Mouse (Mus musculus): ENCODE measurements at regions not wholly inside any gene's neighbourhood (a gene's known extent, or its start where the extent isn't known, plus 50 kb on each side); places are given as distances from the start of the nearest gene placed in this dataset.

- peak; percentile 74 for DNase-seq (ENCODE audit: low read depth, low spot score)
These were observed 51.2 kb upstream of the Tmem72 start for GRCm38 (mm10) chr6:116767738-116768522.

- DNase-seq (ENCODE audit: low read depth, low spot score), result peak; percentile 55
These were observed 58.4 kb upstream of the Tmem72 start for GRCm38 (mm10) chr6:116774954-116775675.

GRCm38 (mm10) chr6:116786553-116787335 lies 70.0 kb upstream of the Tmem72 start:
- DNase-seq (ENCODE audit: low read depth, low spot score), result no peak

GRCm38 (mm10) chr6:116793321-116793960 lies 76.7 kb upstream of the Tmem72 start:
- peak; percentile 55 for DNase-seq (ENCODE audit: low read depth, low spot score)

- DNase-seq (ENCODE audit: low read depth, low spot score), result peak; percentile 58
These were observed 77.2 kb upstream of the Tmem72 start for GRCm38 (mm10) chr6:116793961-116794336.

DNA sequence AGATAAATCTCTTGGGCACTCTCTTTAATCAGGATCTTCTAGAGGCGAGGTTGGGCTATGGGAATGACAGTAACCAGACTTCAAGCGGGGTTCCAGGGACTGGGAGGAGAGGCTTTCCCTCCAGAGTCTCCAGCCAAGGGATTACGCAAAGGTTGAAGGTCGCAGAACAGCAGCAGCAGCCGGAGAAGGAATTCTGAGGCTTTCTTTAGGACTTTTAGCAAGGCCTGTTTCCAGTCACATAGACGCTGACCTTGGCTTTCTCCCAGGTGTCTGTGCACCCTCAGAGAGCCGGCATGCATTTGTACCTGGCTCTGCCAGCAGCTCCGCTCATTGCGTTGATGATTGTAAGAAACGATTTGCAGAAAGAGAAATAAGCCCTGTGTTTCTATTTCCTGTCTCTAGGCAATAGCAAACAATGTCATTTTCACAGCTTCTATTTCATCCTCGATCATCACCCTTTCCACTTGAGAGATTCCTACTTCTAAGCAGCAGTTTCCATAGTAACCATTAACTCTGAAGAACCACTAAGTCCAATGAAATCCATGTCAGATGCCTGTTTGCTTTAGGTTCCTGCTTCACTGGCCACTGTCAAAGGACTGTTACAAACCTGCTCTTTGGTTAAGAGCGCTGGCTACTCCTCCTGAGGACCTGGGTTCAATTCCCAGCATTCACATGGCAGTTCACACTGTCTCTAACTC lies 104.7 kb upstream of the Tmem72 start:
- DNase-seq (ENCODE audit: low read depth, low spot score), result peak; percentile 22

GRCm38 (mm10) chr6:116822605-116823004 lies 105.9 kb upstream of the Tmem72 start:
- DNase-seq (ENCODE audit: low read depth, low spot score), result no peak

DNA sequence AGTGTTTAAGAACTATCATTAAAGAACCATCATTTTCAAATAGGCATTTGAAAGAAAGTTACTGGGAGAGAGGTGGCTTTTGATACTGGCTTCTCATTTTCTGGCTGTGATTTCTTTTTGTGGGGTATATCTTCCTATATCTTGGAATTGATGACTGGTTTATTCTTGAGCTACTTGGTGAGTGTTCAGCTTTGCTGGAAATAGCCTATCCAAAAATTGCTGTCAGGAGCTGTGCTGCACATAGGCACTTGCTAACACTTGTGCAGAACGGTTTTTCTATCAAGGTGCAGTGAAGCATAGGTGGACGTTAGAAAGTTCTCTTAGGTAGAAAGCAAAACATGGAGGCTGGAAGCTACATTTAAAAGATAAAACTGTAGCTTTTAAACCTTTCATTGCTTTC lies 108.9 kb upstream of the Tmem72 start:
- DNase-seq (ENCODE audit: low read depth, low spot score), result no peak

- no peak for DNase-seq (ENCODE audit: low read depth, low spot score)
These were observed 112.6 kb upstream of the Tmem72 start for GRCm38 (mm10) chr6:116829341-116829740.

- DNase-seq (ENCODE audit: low read depth, low spot score), result no peak
These were observed 129.5 kb upstream of the Tmem72 start for GRCm38 (mm10) chr6:116845990-116846862.

- no peak for DNase-seq (ENCODE audit: low read depth, low spot score)
These were observed 131.9 kb upstream of the Tmem72 start for GRCm38 (mm10) chr6:116848538-116849093.

DNA sequence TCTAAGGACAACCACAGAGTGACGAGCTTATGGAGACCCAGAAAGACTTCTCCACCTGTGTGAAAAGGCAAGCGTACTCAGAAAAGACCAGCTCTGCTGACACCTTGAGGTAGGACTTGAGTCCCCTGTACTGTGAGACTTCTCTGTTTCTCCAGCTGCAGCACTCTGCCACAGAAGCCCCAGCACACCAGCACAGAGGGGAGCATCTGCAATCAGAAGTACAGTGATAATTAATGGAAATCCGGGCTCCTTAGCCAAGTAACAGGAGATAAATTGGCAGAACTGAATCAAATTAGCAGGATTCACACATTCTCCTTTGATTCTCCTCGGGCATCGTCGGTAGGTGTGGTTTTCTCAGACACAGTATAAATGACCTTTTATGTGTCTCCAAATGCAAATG lies 137.3 kb upstream of the Tmem72 start:
- DNase-seq (ENCODE audit: low read depth, low spot score), result no peak

DNA sequence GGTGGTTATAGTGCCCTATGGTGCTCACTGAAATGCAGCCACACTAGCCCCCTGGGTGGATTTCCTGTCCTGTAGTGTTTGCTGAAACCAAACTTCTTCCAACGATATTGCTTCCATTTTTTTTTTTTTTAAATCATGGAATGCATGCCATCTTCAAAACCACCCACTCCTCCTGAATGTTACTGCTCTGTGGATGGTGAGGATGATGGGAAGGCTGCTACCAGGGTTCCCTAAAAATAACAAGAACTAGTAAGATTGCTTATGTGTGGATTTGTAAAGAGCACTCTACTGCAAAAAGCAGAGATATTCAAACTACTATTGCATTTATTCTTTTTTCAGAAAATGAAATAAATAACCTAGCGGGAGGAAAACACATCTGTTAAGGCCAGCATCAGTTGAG lies 139.4 kb upstream of the Tmem72 start:
- DNase-seq (ENCODE audit: low read depth, low spot score), result no peak

DNA sequence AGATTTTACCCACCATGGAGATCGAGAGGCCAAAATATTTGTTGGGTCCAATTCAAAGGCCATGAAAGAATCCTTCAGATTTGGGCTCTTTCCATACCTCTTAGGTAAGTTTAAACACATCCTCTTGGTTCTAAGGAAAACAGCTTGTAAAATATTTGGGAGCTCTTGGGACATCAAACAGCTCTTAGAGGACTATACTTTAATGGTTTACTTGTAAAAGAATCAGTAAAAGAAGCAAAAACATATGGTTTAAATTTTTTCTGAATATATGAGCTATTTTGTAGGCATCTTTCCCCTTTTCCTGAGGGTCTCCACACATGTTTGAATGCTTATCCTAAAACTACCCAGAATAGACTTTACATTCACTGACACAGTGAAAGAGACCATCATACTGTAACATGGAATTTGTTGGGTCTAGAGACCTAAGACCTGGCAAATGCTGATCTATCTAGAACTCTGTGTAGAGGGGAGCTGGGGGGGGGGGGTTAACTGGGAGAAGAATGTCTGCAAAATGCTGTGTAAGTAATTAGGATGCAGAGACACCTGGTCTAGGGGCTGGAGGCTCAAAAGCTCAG lies 140.3 kb upstream of the Tmem72 start:
- DNase-seq (ENCODE audit: low read depth, low spot score), result no peak

DNA sequence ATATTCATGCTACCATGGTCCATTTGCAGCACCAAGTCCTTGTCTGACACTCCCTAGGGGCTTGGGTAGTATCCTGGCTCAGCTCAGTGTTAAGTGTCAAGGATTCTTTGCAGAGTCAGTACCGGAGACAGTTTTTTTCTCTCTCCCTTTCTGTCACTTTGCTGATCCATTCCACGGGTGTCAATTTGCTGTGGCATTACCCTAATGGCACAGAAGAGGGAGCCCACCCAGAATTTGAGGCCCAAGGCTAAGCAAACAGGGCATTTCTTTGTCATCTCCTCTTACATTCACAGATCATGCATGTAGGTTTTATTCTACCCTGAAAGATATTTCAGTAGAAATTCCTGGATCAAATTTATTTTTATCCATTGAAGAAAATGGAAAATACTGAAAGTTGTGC lies 146.4 kb upstream of the Tmem72 start:
- DNase-seq (ENCODE audit: low read depth, low spot score), result peak; percentile 7

DNA sequence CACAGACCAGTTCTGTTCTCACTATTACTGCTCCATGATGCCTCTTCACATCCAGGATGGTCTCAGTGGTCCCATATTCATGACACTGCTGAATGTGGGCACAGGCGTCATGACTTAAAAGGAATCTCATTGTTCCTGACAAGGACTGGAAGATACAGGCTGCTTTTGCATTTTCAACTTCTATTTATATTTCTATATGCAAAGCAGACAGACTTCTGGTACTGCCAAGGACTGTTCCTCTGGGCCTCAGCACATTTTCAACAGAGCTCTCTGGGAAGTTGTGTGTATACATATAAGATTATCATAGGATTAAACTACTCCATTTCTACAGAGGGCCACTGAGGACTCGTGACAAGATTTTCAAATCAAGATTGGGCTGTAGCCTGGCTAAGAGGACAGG lies 146.9 kb upstream of the Tmem72 start:
- DNase-seq (ENCODE audit: low read depth, low spot score), result no peak

DNA sequence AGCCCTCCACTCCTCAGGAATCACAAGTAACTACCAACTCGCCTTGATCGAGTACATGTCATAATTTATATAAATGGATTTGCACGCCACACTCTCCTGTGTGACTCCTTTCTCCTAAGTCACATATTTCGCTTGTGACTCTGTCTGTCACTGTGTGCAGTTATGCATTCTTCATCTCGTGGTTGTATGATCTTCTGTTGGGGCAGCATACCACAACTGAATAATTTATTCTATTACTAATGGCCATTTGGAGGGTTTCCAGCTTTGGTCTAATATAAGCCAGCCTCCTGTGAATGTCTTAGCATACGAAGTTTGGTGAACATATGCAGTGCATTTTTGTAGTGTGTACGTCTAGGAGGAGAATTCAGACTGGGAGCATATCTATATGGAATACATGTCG lies 176.6 kb upstream of the Tmem72 start:
- no peak for DNase-seq (ENCODE audit: low read depth, low spot score)

DNA sequence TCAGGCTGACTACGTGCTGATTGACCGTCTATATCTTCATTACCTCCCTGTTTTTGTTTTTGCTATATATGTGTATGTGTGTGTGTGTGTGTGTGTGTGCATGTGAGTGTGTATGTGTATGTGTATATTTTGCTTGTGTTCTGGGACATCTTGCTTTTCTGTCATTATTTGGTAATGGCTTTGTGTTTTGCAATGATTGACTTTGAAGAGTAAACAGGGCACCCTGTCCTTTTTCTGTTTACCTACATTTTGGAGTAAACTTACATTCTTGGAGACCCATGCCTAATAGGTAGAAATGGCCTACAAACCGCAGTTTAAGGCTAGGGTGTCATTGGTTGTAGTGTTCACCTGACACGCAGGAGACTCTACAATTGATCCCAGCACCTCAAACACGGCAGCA lies 177.5 kb upstream of the Tmem72 start:
- DNase-seq (ENCODE audit: low read depth, low spot score), result no peak

DNA sequence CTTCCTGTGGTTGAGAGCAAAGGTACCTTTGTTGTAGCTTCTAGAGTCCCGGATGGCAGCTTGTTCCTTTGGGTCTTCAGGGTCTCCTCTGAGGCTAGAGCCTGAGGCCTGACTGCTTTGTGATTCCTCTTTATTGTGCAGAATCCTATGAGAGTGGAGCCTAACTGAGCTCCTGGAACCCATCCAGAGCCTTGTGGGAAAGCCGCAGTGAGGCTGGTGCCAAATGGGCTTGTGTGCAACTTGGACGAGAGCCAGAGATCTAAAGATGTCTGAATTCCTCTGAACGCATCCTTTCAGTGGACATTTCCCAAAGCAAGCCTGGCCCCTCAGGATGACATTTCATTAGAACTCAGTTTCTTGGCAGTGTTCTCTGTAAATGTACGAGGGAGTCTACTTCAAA lies 178.4 kb upstream of the Tmem72 start:
- no peak for DNase-seq (ENCODE audit: low read depth, low spot score)

Measured in mesoderm, embryonic 11.5 days (tissue).